Mouse (Mus musculus) mammary gland, adult 2 months (tissue): Measurements from ENCODE around the gene Celsr3. TPM values are rescaled to one million over a fixed set of nuclear protein-coding genes. Genes with fewer than 3 reads are reported as not detected.

Source experiments
- polyA plus RNA-seq: library from polyadenylated mRNA; depleted of rRNA; stranded (reverse); fragments of >200 nt; gene quantifications from 2 replicates; pipeline ENCODE4 v1.2.3, GENCODE M21; 2012; ENCODE audit warnings: low replicate concordance; rRNA removed

Gene Celsr3
- polyA plus RNA-seq, result 0.37 and 1.4 TPM in 2 replicates

GRCm38 (mm10) chr9:108825820-108826699 is at the start of gene Celsr3:
Gene Celsr3, plus strand, starts transcription at chr9:108826320.

DNA sequence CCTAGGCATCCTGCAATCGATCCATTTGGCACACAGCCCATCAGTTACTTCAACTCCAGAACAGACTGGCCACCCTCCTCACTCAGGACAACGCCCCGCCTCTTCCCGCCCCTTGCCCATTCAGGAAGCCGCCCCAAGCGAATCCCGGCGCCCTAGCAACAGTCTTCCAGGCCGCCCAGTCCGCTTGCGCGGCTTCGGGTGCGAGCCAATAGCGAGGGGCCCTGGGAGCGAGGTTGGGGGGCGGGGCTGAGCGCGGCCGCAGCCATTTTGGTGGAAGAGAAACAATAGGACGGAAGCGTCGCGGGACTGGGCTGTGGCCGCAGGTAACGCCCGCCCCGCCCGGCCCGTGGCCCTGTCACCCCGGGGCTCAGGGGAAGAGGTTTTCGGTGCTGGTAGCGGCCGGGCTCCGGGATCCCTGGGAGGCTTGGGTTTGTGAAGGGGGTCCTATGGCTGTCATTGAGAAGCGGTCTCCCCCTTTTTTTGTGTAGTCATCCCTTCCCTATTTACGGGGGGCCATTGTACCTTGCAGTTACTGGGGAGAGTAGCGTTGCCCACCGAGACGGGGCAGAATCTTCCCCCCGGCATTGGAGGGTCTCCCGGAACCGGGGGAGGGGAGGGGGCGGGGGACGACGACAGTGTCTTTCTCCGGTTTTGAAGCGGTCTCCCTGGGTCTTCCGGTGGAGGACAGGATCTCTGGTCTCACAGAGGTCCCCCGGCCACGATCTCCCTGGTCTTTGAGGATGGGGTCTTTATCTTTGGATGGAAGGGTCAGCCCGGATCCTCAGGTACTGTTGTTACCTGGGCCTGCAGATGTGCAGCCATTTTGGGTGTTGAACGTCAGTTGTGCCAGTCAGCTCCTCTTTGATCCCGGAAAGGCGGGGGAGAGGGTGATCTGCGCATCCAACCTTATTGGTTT is 42.3 kb upstream of the Celsr3 start, which contains the start of gene Ip6k2:
Ip6k2 (plus strand) TSS at position 249 of the 916 bp plus-strand sequence.

GRCm38 (mm10) chr9:108808163-108808665 is 17.9 kb upstream of the Celsr3 start, which contains the start of gene Nckipsd:
Gene Nckipsd, plus strand, starts transcription at chr9:108808368.

GRCm38 (mm10) chr9:108852976-108853375 is 26.9 kb downstream of the Celsr3 start, which contains the start of gene Slc26a6:
Gene Slc26a6, plus strand, starts transcription at chr9:108853283.

Other genes with a start within 250 kb of the Celsr3 start
- gene Wdr6, start 247.6 kb upstream of the Celsr3 start, polyA plus RNA-seq, result 39.5 and 43.9 TPM in 2 replicates
- 7.2 and 10.5 TPM in 2 replicates for gene P4htm, start 228.7 kb upstream of the Celsr3 start, polyA plus RNA-seq
- gene Arih2, start 176.9 kb upstream of the Celsr3 start, polyA plus RNA-seq, result 26.9 and 47.5 TPM in 2 replicates
- gene Slc25a20, start 164.2 kb upstream of the Celsr3 start, polyA plus RNA-seq, result 34.9 and 55.0 TPM in 2 replicates
- gene Prkar2a, start 137.0 kb upstream of the Celsr3 start, polyA plus RNA-seq, result 11.2 and 21.9 TPM in 2 replicates
- 55.7 and 58.4 TPM in 2 replicates for gene Ip6k2, start 42.5 kb upstream of the Celsr3 start, polyA plus RNA-seq
- gene Nckipsd, start 18.0 kb upstream of the Celsr3 start, polyA plus RNA-seq, result 33.1 and 44.7 TPM in 2 replicates
- 26.7 and 33.5 TPM in 2 replicates for gene Slc26a6, start 27.0 kb downstream of the Celsr3 start, polyA plus RNA-seq
- 0.22 TPM in 1 of 2 replicates, not detected in the other for gene Tmem89, start 88.3 kb downstream of the Celsr3 start, polyA plus RNA-seq
- gene Uqcrc1, start 110.3 kb downstream of the Celsr3 start, polyA plus RNA-seq, result 712 and 1,110 TPM in 2 replicates
- 14.3 and 26.9 TPM in 2 replicates for gene Col7a1, start 127.3 kb downstream of the Celsr3 start, polyA plus RNA-seq
- gene Ucn2, start 159.7 kb downstream of the Celsr3 start, polyA plus RNA-seq, result 1.1 and 4.3 TPM in 2 replicates
- 23.3 and 30.5 TPM in 2 replicates for gene Pfkfb4, start 165.5 kb downstream of the Celsr3 start, polyA plus RNA-seq
- gene Shisa5, start 212.2 kb downstream of the Celsr3 start, polyA plus RNA-seq, result 1,951 and 3,448 TPM in 2 replicates
- 177 and 211 TPM in 2 replicates for gene Trex1, start 233.4 kb downstream of the Celsr3 start, polyA plus RNA-seq
- gene Atrip, start 247.8 kb downstream of the Celsr3 start, polyA plus RNA-seq, result 22.4 and 28.7 TPM in 2 replicates